Mouse (Mus musculus) neural tube, embryonic 11.5 days (tissue): Measurements from ENCODE around the gene Arhgef2. TPM values are rescaled to one million over a fixed set of nuclear protein-coding genes. Genes with fewer than 3 reads are reported as not detected.

ENCODE experiments used
- ATAC-seq: fragments of 200-750 bp; cut with Nextera tagmentation; 2 replicates; pipeline ENCODE4 v1.8.0; 2017; ENCODE audit warnings: moderate number of reproducible peaks, mild to moderate bottlenecking, moderate TSS enrichment, moderate library complexity; ENCODE audit not compliant: insufficient read depth, low FRiP score, low TSS enrichment
- DNase-seq: peaks from one replicate; pipeline ENCODE4 v3.0.0-alpha.2; 2015; ENCODE audit warnings: low spot score
- H3K27ac ChIP-seq: fragments of 300-500 bp; sonication (generic); 2 replicates; pipeline ENCODE4 v1.5.1; 2014; ENCODE audit warnings: low read depth, mild to moderate bottlenecking, low read length
- H3K27me3 ChIP-seq: fragments of 300-500 bp; sonication (generic); 2 replicates; pipeline ENCODE4 v1.6.1; 2014; ENCODE audit warnings: mild to moderate bottlenecking, low read length, mixed read lengths; ENCODE audit not compliant: control insufficient read depth, insufficient read depth
- H3K36me3 ChIP-seq: fragments of 300-500 bp; sonication (generic); 2 replicates; pipeline ENCODE4 v1.6.1; 2014; ENCODE audit warnings: mild to moderate bottlenecking, low read length, moderate library complexity, mixed read lengths; ENCODE audit not compliant: control insufficient read depth, insufficient read depth
- H3K4me1 ChIP-seq: fragments of 300-500 bp; sonication (generic); 2 replicates; pipeline ENCODE4 v1.6.1; 2014; ENCODE audit warnings: low read length, mixed read lengths; ENCODE audit not compliant: control insufficient read depth, insufficient read depth
- H3K4me2 ChIP-seq: fragments of 300-500 bp; sonication (generic); 2 replicates; pipeline ENCODE4 v1.6.1; 2014; ENCODE audit warnings: low read depth, mild to moderate bottlenecking, moderate library complexity
- H3K4me3 ChIP-seq: fragments of 300-500 bp; sonication (generic); 2 replicates; pipeline ENCODE4 v1.5.1; 2014; ENCODE audit warnings: low read depth, low read length
- H3K9ac ChIP-seq: fragments of 300-500 bp; sonication (generic); 2 replicates; pipeline ENCODE4 v1.6.1; 2014; ENCODE audit warnings: mild to moderate bottlenecking, low read length
- H3K9me3 ChIP-seq: fragments of 300-500 bp; sonication (generic); 2 replicates; pipeline ENCODE4 v1.6.1; 2016; ENCODE audit warnings: low read length; ENCODE audit not compliant: control insufficient read depth
- WGBS: fragments of 180-500 bp; shearing (Covaris S2); extraction: QIAGEN DNeasy Blood & Tissue Kit; methylation state at CpG from one replicate; pipeline ENCODE4 v1.1.7; 2014; 5-methylcytosine and 5-hydroxymethylcytosine counted together
- polyA plus RNA-seq: library from polyadenylated mRNA; unstranded; fragments of >200 nt; fragmentation: Nextera tagmentation; extraction: Ambion mirVana; gene quantifications from 2 replicates; pipeline ENCODE4 v1.2.1, GENCODE M21; 2014

The Arhgef2 gene
- polyA plus RNA-seq, 1 experiment from 2014 or later, result 145 TPM

DNA sequence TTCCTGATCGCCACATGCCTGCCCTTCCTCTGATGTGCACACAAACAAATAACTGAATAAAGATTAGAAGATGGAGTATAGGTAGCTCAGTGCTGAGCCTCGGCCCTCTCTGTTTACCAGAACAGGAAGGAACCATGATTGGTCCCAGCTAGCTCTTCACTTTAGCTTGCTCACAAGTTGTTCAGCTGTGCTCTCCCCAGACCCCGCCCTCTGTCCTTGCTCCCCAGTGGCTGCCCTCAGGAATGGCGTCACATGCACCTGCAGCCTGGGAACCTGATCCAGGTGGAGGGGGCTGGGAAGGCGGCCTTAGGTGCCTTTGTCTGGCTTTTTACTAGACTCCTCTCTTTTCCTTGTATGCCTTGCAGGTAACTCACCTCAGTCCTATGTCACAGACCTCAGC lies 9.4 kb downstream of the Arhgef2 start:
- Histone ChIP-seq H3K4me3 (no peak overlapping the region), H3K4me2 (no peak overlapping the region), H3K9me3 (no peaks in the 10 kb centered on the region), H3K9ac (no peak overlapping the region), H3K4me1 (no peaks in the 10 kb centered on the region), H3K36me3 (no peaks in the 10 kb centered on the region), H3K27me3 (no peaks in the 10 kb centered on the region), H3K27ac (no peak overlapping the region)
- 62% methylated on average over 5 of the region's 5 CpGs for WGBS
- DNase-seq (no peak), ATAC-seq (no peak)

DNA sequence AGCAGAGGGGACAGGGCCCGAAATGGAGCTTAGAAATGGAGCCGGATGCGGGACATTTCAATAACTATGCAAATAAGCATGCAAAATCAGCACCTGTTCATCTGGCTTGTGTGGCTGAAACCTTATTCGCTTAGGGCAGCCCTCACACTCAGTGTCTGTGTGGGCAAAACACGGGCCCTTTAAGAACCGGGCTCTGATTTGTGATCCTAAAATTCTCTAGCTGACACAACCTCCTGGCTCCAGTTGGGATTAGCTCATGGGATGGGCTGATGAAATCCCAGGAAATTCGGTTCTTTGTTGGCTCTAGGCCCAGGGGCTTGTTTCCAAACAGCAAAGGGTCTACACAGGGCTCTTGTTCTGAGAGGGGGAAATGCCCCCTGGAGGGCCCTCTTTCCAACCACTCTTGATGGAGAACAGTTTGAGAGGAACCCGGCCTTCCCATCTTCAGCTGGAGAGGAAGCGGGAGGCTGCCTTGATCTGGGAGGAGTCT lies 10.2 kb downstream of the Arhgef2 start:
- Histone ChIP-seq H3K4me1 (peaks cover 4% of the 10 kb centered on the region), H3K4me3 (no peak overlapping the region), H3K9ac (no peak overlapping the region; the same call in 1 of the 2 replicates), H3K27me3 (no peaks in the 10 kb centered on the region), H3K27ac (no peak overlapping the region), H3K9me3 (no peaks in the 10 kb centered on the region), H3K4me2 (no peak overlapping the region), H3K36me3 (no peaks in the 10 kb centered on the region)
- ATAC-seq (no peak), DNase-seq (no peak)
- 56% methylated on average over 9 of the region's 9 CpGs for WGBS

DNA sequence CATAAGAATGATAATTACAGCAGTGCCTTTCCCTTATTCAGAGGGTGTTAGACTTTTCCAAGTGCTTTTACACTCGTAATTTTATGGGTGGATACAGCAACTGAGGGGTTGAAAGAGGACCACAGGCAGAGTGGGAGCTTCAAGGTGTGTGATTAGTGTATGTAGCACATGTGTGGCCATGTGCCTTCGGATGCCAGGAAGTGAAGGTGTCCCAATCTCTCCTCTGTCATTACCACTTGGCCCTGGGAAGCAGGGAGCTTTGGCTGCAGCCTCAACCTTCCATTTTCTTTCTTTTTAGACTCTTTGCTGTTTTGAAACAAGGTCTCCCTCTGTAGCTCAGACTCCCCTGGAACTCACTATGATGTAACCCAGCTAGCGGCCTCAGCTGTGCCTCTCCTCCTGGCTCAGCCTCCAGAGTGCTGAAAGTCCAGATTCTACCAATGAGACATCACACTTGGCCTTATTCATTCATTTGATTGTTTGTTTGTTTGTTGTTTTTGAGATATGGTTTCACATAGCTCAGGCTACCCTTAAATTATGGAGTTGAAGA lies 11.3 kb downstream of the Arhgef2 start:
- H3K9ac ChIP-seq, result no peak overlapping the region
- DNase-seq (no peak), ATAC-seq (no peak)
- H3K27ac ChIP-seq, result no peak overlapping the region
- no peak overlapping the region for H3K4me3 ChIP-seq
- no peak overlapping the region for H3K4me2 ChIP-seq
- H3K27me3 ChIP-seq, result no peaks in the 10 kb centered on the region
- 61% methylated on average over 3 of the region's 3 CpGs for WGBS
- H3K4me1 ChIP-seq, result peaks cover 4% of the 10 kb centered on the region
- no peaks in the 10 kb centered on the region for H3K9me3 ChIP-seq
- H3K36me3 ChIP-seq, result no peaks in the 10 kb centered on the region

DNA sequence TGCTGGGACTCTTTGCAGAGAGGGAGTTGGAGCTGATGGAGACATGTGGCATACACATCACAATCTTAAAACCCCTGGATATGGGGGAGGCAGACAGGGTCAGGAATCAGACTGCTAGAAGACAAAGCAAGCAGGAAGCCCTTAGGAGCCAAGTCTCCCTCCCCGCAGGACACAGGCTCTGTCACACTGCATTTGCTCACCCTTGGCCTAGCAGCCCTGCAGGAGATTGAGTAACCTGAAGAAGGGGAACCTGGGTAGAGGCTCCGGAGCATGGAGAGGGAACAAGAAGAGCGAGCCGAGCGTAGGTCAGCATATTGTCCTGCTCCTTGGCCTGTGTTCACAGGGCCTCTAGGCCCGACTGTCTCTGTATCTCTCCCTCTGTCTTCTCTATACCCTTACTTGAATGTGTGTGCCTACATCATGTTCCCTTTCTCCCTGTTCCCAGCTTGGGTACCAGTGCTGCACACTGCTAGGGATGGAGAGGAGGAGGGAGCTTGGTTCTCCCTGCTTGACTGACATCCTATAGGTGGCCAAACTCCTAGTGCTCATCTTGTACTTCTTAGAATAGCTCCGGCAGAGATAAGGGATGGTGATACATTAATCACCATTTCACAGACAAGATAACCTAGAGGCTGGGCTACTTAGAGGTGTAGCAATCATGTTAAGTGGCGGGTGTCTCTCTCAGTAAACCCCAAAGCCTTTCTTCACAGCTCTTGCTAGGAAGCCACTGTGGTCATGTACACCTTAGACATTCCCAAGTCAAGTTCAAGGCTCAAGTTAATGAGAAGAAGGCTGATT lies 12.5 kb downstream of the Arhgef2 start:
- no peak overlapping the region for H3K4me2 ChIP-seq
- ATAC-seq (no peak), DNase-seq (no peak)
- H3K9me3 ChIP-seq, result no peaks in the 10 kb centered on the region
- no peaks in the 10 kb centered on the region for H3K36me3 ChIP-seq
- H3K27me3 ChIP-seq, result no peaks in the 10 kb centered on the region
- H3K27ac ChIP-seq, result no peak overlapping the region
- no peak overlapping the region for H3K4me3 ChIP-seq
- no peak overlapping the region for H3K9ac ChIP-seq
- H3K4me1 ChIP-seq, result peaks cover 4% of the 10 kb centered on the region
- 76% methylated on average over 8 of the region's 8 CpGs for WGBS

DNA sequence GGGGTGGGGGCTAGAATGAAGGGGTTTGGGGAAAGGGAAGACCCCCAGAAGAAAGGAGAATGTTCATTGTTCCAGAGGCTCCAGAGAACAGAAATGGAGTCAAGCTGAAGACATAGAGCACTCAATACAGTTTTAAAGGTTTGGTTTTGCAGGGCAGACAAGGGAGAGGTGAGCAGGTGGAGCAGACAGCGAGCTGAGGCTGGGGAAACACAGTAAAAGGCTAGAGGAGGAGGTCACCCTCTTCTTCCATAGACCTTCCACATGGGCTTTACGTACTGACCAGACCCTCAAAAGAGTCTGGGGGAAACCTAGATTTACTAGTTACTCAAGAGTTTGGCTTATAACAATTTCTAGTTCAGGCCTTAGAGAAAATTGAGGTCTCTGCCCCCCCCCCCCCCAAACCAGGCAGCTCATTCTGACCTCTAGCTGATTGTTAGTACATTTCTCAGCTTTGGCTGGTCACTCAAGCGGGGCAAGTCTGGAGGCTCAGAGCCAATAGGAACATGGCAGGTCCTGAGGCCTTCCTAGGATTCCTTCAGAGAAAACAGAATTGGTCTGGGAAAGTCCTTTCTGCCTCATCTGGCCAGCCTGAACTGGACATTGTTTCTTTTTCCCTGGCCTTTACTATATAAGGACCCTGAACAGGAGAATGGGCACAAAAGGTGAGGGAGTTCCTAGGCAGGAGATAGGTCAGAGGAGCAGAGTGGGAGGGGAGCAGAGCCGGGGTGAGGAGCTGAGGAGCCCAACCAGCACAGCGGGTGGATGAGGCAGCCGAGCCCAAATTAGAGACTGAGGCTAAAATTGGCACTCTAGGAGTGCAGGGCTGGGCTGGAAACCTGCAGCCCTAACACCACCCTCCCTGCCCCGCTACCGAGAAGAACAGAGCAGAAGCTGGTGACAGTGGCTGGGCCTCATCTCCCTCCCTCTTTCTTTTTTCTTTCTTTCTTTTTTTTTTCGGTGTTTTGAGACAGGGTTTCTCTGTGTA lies 13.6 kb downstream of the Arhgef2 start:
- no peak overlapping the region for H3K4me2 ChIP-seq
- no peaks in the 10 kb centered on the region for H3K9me3 ChIP-seq
- no peaks in the 10 kb centered on the region for H3K36me3 ChIP-seq
- peaks cover 13% of the 10 kb centered on the region for H3K4me1 ChIP-seq
- no peak overlapping the region for H3K9ac ChIP-seq
- H3K27ac ChIP-seq, result no peak overlapping the region
- H3K27me3 ChIP-seq, result no peaks in the 10 kb centered on the region
- ATAC-seq, result no peak
- 39% methylated on average over 9 of the region's 9 CpGs for WGBS
- no peak overlapping the region for H3K4me3 ChIP-seq
- DNase-seq, result no peak

DNA sequence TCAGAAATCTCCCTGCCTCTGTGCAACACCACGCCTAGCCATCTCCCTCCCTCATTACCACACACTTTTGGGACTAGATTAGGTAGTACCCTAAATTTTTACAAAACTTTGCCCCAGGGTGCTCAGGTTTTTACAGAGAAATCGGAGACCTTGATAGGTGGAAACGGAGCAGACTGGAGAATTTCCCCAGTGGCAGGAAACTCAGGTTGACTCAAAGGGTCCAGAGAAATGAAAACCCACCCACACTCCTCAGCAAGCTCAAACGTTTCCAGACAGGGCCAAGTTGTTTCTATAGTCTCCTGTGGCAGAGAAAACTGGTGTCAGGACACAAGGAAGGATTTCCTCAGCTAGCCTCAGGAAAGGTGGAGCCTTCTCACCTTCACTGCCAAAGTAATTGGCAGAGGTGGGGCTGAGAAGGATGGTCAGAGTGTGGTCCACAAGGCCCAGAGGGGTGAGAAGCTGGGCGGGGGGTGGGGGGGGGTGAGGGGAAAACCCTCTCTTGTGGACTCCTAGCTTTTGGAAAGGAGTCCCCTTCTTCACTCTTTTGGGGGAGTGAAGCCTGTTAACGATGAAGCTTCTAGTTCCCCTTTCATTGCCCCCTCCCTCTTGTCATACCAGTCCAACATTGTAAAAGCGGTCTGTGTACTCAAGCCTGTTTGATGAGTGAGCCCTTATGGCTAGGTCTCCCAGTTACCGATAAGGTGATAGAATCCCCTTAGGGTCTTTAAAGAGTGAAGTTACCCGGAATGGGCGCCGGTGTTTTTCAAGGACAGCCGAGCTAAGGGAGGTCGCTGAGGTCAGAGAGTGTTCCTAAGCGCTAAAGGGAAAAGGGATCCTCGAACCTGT lies 14.6 kb downstream of the Arhgef2 start:
- Histone ChIP-seq H3K27ac (peak overlapping the region; percentile 95), H3K27me3 (no peaks in the 10 kb centered on the region), H3K4me3 (peak overlapping the region; percentile 92), H3K9me3 (no peaks in the 10 kb centered on the region), H3K4me1 (peaks cover 21% of the 10 kb centered on the region), H3K9ac (peak overlapping the region; percentile 99), H3K36me3 (no peaks in the 10 kb centered on the region), H3K4me2 (peak overlapping the region; percentile 81)
- WGBS, result 11% methylated on average over 15 of the region's 15 CpGs
- DNase-seq (no peak), ATAC-seq (peak; percentile 14; the same call in 1 of the 2 replicates)

DNA sequence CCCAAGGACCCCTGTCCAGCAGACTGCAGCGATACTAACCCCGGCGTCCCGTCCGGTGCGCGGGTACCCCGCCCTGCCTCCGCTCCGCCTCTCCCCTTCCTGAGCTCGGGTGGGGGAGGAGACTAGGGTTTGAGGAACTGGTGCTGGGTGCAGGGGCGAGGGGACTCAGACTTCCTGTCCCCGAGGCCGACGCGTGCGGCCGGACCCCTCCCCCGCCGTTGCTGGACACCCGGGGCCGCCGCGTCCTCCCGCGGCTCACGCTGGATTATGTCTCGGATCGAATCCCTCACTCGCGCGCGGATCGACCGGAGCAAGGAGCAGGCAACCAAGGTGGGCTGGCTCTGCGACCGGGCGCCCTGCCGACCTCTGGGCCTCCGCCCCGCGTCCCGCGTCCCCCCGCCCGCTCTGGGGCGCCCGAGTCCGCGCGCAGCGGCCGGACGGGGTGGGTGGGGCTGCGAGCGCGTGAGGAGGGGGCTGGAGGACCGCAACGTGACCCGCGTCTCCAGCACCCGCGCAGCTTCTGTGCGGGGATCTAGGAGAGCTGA lies 15.3 kb downstream of the Arhgef2 start:
- Histone ChIP-seq H3K4me1 (peaks cover 21% of the 10 kb centered on the region), H3K9me3 (no peaks in the 10 kb centered on the region), H3K9ac (peak overlapping the region; percentile 99), H3K4me2 (peak overlapping the region; percentile 81), H3K36me3 (no peaks in the 10 kb centered on the region), H3K27me3 (no peaks in the 10 kb centered on the region), H3K27ac (peak overlapping the region; percentile 95), H3K4me3 (peak overlapping the region; percentile 92)
- WGBS, result under 1% methylated on average over 63 of the region's 64 CpGs
- DNase-seq (peak; percentile 83), ATAC-seq (peak; percentile 67)
